Mouse (Mus musculus) MEL (cell line): ENCODE data around the gene Gm9918.

ENCODE experiments used
- EP300 ChIP-seq, 2 experiments: IDR thresholded peaks; 2 replicates each; pipeline ENCODE4 v1.6.1; 2011; ENCODE audit warnings: improper control_type of control experiment in 2 of 2, low read length in 2 of 2, low read depth in 1 of 2, mild to moderate bottlenecking in 1 of 2
- MAX ChIP-seq: IDR thresholded peaks from 2 replicates; pipeline ENCODE4 v1.6.1; 2011; ENCODE audit warnings: low read length, improper control_type of control experiment
- POLR2A ChIP-seq, 2 experiments: IDR thresholded peaks; 2 replicates each; pipeline ENCODE4 v1.6.1; 2011 to 2012; ENCODE audit warnings: low read length in 2 of 2, mild to moderate bottlenecking in 2 of 2, control low read depth in 1 of 2, improper control_type of control experiment in 1 of 2, low read depth in 1 of 2, moderate library complexity in 1 of 2; ENCODE audit not compliant: control insufficient read depth in 1 of 2, insufficient read depth in 1 of 2, poor library complexity in 1 of 2
- POLR2AphosphoS5 ChIP-seq: IDR thresholded peaks from 2 replicates; pipeline ENCODE4 v1.6.1; 2012; ENCODE audit warnings: low read depth, borderline replicate concordance, mild to moderate bottlenecking, inconsistent platforms, low read length, moderate library complexity, mixed read lengths

DNA sequence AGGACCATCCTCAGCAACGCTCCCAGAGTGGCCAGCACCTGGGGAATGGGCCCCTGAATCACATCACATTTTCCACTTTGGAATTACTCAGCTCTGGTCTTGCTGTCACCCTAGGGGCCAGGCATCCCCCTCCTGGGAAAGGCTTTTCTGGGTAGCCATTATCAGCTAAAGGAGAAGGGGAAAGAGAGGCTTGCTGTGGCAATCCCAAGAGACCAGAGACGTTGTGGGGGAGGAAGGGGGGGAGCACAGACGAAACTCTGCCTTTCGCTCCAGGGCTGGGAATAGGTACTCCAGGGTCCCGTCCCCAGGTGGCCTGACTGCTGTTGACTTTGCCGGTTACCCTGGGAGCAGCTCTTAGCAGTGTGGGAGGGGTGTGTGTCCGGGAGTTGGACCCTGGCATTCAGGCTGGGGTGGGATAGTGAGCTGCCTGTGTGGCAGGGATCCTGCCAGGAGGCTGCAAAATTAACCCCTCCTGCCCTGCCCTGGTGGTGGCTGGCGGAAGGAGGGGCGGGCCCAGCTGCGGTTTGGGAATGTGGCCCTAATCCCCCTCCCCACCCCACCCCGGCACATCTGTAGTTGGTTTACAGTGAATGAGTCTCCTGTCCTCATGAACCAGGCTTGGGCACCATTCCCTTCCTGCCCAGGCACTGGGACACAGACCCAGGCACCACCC, 11.6 kb upstream of the Gm9918 start:
- no peak for TF ChIP-seq MAX
- no peak for TF ChIP-seq EP300 (IDR thresholded peaks at IDR 0.05; ENCODE audit: low read depth in 1 of 2, low read length in 2 of 2)
- no peak for TF ChIP-seq POLR2AphosphoS5
- TF ChIP-seq POLR2A (IDR thresholded peaks at IDR 0.05; ENCODE audit: control insufficient read depth in 1 of 2, insufficient read depth in 1 of 2, low read depth in 1 of 2, low read length in 2 of 2, poor library complexity in 1 of 2): no peak
